Mouse (Mus musculus): ENCODE measurements around the gene Pard3b.

Gene Pard3b

DNA sequence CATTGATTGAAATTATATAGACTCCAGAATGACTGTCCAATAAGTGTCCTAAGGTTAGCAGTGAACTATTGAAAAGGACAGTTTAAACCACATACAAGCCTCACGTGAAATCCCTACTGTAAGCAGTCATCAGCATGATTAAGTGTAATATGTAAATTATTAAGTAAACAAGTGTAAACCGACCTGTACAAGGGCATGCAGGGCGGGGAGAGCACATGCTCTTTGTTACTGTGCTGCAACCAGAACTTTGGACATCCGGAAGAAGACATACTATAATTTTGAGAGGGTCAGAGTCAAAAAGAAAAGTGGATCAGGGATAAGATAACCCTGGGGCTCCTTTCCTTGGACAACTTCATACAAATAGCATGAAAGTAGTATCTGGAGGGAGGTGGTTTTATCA lies 749.4 kb downstream of the Pard3b start:
- DNase-seq (ENCODE audit: low read depth, low spot score): no peak

DNA sequence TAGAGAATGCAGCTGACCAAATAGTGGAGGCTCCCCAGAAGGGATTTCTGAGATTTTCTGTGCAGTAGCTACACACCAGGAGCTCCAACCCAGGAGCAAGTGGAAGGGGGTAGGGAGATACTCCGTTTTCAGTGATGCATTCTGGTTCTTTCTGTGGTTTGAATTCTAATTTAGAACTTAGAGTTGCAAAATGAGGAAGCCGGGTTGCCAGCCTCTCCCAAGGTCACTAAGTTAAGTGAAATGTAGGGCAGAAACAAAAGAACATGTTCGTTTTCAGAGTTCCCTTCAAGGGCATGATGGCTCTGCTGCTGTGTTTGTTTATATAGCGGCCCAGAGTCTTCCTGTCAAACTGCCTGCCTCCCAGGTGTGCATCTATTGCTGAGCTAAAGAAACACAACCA lies 754.2 kb downstream of the Pard3b start:
- DNase-seq (ENCODE audit: low read depth, low spot score): no peak

DNA sequence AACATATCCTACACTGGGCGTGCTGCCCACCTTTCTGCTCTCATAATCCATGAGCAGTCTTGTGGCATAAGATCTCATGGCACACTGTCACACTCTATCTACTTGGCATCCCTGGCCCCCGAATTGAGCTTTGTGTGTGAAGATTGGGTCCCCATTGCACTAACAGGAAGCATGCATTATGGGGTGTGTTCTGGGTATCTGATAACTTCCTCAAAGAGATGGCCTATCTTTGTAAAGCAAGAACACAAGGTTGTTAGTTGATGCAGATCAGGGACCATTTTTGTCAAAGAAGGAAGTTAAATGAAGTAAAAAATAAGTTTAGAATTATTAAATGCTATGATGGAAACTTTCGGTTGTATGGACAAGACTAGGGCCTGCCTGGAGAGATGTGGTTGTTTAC lies 755.9 kb downstream of the Pard3b start:
- DNase-seq (ENCODE audit: low read depth, low spot score): no peak

DNA sequence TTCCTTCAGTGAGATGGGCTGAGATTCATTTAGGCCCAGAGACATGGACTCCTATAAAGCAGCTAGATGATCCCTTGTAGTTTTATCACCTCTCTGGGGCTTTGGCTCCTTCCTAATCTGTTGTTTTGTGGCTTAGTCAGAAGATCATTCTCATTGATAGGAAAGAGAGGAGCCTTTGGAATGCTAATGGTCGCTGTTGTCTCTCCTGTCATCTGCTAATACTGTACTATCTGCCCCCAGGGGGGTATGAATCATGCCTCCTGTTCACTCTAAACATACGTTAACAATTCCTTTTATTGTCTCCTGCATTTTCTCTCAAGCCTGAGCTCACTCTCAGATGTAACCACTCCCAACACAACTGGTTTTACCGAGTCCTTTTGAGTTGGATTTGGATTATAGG lies 759.6 kb downstream of the Pard3b start:
- peak; percentile 36 for DNase-seq (ENCODE audit: low read depth, low spot score)

DNA sequence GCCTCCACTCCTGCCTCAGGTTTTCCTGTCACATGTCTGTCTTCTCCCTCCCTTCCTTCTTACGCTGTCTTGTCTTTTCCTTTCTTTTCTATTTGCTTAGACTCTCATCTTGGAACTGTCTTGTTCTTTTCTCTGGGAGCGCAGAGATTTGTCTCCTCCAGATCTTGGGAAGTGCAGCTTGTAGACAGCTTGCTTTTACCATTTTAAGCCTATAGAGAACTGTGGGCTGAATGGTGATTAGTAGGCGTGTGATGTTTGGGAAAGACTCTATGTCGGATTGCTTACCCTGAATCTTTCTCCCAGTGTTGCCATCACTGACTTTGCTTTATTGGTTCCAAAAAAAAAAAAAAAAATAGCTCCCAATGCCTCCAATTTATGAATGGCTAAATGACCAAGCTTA lies 760.1 kb downstream of the Pard3b start:
- DNase-seq (ENCODE audit: low read depth, low spot score): no peak

DNA sequence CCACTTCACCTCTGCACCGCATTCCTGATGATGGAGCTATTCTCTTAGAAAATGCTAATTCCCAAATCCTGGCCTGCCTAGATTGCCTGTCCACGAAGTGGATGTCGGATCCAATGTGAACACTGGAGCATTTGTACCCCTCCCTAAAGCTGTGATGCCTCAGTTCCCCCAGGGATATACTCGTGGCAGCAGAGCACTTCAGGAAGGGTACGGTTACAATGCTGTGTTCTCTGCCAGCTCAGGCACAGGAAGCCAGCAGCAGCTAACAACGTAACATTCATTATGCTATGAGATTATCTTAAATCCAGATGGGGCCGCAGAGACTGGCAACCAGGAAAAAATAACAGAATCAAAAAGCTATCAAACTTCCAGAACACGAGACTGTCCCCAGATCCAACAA lies 766.4 kb downstream of the Pard3b start:
- DNase-seq (ENCODE audit: low read depth, low spot score): no peak

DNA sequence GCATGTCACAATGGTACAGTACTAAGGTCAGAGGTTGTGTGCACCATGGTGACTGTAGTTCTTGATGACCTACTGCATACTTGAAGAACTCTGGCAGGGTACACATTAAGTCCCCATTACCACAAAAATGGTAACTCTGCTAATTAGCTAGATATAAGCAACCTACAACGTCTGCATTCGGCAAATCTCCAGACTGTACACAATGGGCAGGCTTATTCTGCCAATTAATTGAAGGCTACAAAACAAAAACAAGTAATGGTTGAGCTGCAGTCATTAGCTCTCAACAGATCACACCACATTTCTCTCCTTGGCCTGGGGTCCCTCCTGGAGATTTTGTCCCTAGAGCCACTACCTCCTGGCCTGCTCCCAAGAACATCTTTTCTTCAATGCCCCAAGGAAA lies 772.7 kb downstream of the Pard3b start:
- no peak for DNase-seq (ENCODE audit: low read depth, low spot score)

DNA sequence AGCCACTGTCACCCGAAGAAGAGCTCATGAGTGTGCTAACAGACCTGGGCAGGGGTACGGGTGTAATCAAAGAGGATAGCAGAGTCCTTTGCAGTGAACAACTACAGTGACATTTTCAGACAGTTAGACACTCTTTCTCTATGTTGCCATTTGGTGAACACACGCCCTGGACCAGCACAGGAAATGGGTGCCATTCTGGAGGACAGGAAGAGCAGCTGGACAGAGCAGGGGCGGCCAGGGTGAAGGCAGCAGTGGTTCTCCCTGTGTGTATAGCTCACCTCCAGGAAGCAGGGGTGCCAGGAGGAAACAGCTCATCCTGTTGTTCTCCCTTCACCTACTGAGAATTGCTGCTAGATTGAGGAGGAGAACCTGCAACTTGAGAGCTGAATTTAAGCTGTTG lies 773.4 kb downstream of the Pard3b start:
- no peak for DNase-seq (ENCODE audit: low read depth, low spot score)

DNA sequence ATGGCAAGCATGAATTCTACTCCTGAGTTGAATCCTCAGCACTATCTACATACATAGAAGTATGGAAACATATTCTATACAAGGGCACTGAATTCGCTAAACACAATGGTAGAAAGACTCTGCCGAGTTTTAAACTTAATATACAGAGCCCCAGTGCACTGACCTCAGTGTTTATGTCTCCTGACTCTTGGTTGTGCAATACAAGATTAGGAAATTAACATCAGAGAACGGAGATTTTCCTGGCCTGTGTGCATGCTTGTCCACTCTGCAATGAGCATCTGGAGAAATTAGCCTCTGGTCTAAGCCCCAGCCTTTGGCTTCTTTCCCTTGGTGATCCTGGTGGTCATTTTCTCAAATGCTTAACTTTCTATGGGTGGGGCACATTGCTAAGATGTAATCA lies 774.4 kb downstream of the Pard3b start:
- no peak for DNase-seq (ENCODE audit: low read depth, low spot score)

DNA sequence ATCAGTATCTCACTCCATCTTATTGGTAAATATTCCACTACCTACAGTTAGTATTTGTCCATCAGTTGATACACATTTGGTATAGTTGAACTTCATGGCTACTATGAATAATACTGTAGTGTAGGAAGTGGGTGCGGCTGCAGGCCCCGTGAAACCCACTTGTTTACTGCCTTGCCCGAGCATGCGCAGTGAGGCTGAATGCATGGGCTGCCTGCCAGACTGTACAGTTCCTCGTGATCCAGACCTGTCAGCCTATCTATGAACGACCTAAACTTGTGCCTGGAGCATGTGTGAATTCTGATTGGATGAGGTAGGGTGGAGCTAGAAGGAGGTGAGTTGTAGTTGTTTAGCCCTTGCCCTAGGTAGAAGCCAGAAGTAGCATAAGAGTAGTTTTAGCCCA lies 775.9 kb downstream of the Pard3b start:
- DNase-seq (ENCODE audit: low read depth, low spot score): no peak

DNA sequence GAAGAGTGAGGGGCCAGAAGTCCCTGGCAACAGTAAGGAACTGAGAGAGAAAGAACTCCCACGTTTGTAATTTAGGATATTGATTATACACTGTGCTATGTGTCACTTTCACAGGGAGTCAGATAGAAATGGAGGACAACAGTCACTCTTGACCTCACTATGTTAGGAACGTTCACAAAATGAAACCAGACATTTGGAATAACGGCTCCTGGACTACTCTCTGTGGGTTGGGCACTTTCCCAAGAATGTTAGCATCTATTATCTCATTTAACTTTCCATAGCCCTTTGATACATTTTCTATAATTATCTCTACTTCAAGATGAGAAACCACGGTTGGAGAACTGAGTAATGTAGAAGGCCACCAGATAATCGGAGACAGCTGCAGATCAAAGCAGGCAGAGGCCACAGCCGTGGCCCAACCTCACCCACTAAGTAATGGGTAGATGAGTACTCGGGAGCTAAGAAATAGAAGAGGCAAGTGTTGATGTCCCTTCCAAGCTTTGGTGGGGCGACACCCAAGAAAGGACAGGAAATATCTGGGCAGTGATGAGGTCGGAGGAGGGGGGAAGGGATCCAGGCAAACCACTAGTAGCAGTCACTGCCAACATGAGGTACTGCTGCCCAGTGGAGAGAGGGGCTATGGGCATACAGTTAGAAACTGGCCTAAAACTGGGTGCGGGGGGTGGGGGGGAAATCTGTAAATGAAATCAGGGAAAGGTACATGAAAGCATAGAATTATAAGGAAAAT lies 778.2 kb downstream of the Pard3b start:
- peak; percentile 47 for DNase-seq (ENCODE audit: low read depth, low spot score)

DNA sequence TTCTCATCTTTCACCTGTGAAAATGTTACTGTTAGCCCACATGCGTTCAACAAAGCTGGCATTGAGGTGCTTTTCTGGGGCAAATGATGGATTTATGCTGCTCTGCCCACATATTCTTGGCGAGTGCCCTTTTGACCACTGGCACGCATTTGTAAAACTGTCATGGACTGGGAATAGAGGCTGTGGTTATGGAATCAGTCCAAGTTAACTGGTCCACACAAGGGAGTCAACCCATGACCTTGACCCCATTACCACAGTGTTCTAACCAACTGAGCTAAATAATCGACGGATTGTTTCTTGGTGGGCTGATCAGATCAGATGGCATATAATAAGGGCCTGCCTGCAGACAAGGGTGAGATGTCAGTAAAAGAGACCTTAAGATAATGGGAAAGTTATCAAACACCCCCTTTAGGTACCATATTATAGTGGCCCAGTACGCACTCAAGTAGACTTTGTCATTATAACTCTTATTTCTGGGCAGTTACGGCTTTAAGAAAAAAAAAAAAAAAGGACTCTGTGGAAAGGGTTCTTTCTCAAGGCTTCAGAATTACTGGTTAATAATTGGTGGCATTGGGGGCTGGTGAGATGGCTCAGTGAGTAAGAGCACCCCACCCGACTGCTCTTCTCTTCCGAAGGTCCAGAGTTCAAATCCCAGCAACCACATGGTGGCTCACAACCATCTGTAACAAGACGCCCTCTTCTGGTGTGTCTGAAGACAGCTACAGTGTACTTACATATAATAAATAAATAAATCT lies 784.4 kb downstream of the Pard3b start:
- DNase-seq (ENCODE audit: low read depth, low spot score): peak; percentile 46

DNA sequence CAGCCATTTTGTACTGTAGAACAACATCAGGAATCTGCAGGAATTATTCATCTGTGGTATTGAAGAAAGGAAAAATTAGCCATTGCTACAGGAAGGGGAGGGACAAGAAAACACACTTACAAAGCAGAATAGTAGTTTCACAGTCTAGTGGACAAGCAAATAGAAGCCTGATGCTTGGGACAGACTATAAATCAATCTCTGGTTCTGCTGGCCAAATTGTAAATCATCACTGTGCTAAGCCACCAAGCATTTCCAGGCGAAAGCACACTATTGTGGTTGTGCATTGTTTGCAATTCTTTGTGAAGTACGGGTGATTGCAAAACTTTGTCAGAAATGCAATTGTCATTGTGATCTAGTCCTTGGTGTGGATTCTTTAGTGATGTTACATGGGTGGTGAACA lies 786.7 kb downstream of the Pard3b start:
- DNase-seq (ENCODE audit: low read depth, low spot score): no peak

DNA sequence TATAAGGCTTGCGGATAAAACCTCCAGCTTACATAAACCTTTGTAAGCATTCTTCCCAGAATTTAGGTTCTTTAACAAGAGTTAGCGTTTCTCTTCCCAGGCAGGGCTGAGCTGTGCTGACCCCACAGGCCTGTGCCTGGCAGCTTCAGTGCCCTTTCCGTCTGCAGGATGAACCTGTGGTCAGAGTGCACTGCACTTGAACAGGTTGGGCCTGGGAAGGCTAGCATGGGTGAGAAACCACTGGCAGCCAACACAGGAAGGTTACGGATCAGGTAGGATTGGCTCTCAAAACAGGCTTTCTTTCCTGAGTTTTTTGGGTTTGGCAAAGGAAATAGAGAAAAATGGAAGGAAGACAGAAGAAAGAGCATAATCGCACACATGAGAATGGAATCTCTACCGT lies 790.1 kb downstream of the Pard3b start:
- DNase-seq (ENCODE audit: low read depth, low spot score): no peak

DNA sequence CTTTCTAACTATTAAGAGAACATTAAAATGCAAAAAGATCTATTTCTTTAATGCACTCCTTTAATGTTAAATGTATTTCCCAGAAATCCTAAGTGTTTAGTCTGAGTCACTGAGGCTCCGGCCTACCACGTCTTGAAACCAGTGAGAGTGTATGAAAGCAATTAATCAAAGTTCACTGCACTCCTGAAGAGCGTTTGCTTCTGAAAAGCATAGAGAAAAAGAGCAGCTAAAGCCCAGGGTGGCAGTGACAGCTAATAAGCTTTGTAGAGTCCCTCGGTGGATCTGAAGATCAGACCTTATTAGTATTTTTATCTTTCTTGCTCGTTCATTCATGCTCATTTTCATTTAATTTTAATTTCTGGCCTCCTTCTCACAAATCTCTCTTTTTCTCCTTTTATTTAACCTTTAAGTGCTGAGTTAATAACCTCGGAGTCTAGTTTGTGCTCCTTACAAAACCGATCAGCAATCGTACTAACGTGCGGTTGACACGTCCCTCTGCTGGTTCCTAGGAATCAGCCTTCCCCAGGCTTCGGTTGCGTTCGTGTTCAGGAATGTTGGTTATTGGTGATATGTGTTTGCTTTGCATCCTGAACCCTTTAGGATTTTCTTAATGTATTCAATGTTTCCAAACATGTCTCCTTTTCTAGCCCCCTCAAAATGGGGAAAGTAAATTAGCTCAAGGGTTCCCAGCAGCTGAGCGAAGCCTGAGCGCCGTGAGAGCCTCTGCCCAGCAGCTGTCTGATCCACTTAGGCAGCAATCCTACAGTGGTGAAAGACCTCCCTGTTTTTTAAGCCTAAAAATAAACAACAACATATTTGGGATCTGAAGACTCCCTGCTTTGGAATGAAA lies 790.9 kb downstream of the Pard3b start:
- DNase-seq (ENCODE audit: low read depth, low spot score): no peak

DNA sequence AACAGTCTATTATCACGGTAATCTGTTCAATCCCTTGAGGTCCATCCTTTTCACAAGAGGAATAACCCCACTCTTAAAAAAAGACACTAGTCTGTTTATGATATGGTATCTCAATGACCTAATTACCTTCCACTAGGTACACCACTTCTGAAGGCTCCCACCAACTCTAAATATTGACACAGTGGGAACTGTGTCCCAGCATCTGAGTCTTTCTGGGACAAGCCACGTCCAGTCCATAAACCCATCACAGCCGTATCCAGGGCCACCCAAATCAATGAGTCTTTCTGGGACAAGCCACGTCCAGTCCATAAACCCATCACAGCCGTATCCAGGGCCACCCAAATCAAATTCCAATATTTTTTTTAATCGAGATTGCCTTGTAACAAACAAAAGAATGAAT lies 792.4 kb downstream of the Pard3b start:
- no peak for DNase-seq (ENCODE audit: low read depth, low spot score)

DNA sequence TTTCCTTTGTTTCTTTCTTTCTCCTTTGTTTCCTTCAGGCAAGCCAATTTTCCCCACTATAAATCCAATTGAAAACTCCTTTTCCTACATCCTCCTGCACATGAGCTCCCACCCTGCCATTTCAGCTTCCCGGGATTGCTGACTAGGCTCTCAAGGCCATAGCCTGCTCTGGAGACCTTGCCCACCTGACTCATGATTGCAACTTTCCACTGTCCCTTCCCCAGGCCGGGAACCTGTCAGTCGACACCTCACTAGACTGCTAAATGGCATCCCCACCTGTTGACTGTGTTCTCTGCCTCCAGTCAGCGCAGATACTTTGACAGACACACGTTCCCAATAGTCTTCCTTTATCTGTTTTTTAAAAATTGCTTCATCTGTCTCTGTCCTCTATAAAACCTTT lies 795.3 kb downstream of the Pard3b start:
- DNase-seq (ENCODE audit: low read depth, low spot score): no peak

DNA sequence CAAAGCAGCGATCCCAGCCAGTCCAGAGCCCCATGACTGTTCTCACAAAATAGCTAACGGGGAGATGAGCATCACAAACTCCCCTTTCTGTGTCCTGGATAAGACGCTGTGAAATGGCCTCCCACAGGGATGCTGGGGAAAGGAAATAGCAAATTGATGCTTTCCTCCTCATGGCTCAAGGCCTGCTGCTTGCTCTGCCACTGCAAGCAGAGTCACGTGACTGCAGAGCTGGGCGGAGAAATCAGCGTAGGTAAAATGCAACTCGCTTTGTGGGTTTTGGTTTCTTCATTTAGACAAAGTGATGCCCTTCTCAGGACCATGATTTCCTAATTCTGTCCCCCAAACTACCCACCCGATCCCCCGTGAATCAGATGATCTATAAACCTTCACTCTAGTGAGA lies 797.2 kb downstream of the Pard3b start:
- no peak for DNase-seq (ENCODE audit: low read depth, low spot score)

DNA sequence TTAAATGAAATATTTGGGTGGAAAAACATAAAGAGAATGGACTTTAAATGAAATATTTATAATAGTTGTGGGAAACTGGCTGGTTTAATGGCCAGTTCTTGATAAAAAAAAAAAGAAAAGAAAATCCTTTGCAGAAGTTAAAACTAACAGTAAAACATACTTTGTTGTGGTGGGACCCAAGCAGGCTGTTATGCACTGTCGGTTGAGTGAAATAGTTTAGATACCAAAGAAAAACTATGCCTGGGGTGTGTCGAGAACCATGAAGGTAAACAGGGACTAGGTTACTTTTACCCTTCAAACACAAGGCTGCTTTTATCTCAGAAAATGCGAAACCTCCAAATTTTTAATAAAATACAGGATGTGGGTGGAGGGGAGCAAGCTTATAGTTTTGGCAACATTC lies 797.7 kb downstream of the Pard3b start:
- no peak for DNase-seq (ENCODE audit: low read depth, low spot score)

DNA sequence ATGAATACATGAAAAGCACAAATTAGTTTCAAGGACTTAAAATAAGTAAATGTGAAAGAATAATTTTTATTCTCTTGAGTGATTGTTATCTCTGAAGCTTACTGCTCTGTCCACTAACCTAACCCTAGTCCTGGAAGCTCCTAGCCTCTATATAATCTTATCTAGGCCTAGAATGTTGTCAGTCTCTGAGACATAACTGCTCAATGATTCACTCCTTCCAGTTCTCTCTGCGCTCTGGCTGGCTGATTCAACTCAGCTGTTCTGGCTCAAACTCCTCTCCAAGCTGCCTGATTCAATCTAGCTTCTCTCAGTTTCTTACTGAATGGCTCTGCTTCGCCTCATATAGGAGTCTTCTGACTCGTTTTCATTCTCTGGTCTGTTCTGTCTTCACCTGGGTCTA lies 798.9 kb downstream of the Pard3b start:
- peak; percentile 53 for DNase-seq (ENCODE audit: low read depth, low spot score)

DNA sequence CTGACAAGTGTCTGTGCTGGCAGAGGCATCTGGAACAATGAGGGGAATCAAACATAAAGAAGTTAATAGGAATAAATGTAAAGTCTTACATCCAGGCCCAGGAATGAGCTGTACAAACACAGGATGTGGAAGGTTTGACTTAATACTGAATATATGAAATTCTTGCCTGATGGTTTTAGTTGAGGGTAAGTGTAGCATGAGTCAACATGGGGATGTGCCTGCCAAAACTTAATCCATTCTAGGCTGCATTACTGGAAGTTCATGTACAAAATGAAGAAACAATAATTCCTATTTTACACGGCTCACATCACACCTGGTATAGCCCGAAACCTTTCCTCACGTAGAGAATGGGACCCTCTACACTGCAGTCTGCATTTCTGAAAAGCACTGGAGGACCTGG lies 805.8 kb downstream of the Pard3b start:
- DNase-seq (ENCODE audit: low read depth, low spot score): peak; percentile 55

DNA sequence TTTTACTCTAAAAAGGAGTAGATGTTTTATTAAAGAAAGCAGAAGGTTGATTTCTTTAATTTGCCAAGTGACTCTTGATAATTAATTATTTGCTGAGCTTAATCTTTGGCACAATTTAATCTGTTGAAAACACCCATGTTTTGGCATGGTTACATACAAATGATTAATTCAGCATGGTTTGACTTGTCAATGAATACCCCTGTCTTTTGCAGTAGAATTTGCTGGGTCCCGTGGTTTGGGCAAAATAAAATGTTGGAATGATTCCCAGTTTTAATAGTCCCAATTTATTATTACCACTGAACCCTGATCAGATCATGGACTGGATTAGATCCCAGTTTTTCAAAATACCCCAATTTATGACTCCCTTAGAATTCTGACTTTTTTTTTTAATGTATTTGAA lies 808.2 kb downstream of the Pard3b start:
- DNase-seq (ENCODE audit: low read depth, low spot score): no peak
